Mouse (Mus musculus): ENCODE results near the gene 4933409G03Rik.

DNA sequence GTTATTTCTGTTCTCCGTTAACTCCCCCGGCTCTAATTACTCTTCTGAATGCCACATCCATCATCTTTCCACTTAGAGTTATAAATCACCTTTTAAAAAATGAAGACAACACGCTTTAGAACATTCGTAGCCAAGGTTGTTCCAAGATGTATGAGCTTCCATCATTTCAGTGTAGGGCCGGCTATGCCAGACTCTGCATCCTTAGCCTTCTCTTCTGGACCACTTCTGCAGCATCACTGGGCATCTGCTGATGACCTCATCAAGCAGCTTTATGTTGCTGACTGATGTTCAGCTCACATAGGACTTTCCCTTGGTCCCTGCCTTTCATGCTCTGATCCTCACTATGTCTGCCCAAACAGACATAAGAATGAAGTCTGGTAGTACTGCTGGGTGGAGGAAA, at the start of gene 4933409G03Rik:
- TF ChIP-seq GATA1 (IDR thresholded peaks at IDR 0.05; ENCODE audit: low read length) (no peak), TAL1 (IDR thresholded peaks at IDR 0.05; ENCODE audit: low read length) (no peak)

Data from erythroblast, embryonic 14.5 days (primary cell).